Comparison of ENCODE assay signal across 10 mouse cellular contexts in the genomic region with DNA sequence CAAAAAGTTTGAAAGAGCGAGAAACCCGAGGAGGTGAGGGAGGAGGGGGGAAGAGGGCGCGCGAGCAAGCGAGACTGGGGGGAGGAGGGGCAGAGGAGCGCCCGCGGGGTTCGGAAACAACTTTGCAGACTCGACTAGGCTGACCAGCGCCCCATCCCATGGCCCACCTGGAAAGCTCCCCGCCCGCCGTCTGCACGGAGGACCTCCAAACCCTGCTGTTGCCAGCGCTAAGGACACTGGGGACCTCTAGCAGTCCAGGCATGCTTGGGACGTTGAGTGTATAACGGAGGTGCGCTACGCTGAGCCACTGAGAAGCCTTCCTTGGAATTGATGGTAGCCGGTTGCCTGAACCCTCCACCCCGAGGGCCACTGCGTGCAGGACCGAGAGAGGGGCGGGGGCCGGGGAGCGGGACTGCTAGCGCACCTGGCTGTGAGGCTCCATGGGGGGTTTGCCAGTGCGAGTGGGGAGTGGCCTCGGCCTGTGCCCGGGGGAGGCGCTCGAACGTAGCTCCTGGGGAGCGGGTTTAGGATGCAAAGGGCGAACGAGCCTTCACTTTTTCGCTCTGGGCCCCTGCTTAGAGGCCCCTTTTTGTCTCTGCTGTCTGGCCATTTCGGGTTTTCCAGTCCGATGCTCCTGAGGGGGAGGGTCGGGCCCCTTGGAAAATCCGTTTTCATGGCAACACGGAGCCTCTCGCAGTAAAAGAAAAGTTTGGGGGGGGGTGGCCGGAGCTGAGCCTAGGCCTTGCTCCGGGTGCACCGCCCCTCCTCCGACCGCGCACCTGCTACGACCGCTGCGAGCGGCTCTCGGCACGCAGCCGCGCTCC. TPM values are rescaled to one million over a fixed set of nuclear protein-coding genes. Genes with fewer than 3 reads are reported as not detected.
DNase-seq lines count a peak whose midpoint lies in the region; ATAC-seq and TF ChIP-seq lines count a peak whose summit lies in the region.
"Had no signal": no experiment of that assay in that cellular context is flagged by ENCODE, and none has a peak within 500 bp of the region (broad histone marks: within the 10 kb centered on the region; RNA-seq: fewer than 3 reads in every experiment).

No protein-coding gene starts in this region.

- WGBS in embryonic facial prominence, embryonic 13.5 days: 22% methylated on average over 55 of the region's 59 CpGs
- 21% methylated on average over 54 of the region's 59 CpGs for WGBS in intestine, postnatal 0 days

- peak; percentile 7 for DNase-seq in left cerebral cortex, postnatal 4 days
- DNase-seq in left cerebral cortex, adult 2 months (ENCODE audit: extremely low spot score in 1 of 2, low spot score in 2 of 2): no peak
- DNase-seq in retina, postnatal 1 day: peak; percentile 52
- DNase-seq in cerebellum, adult 11 months: no peak
- DNase-seq in adrenal gland, postnatal 25 days: no peak
- no peak for DNase-seq in right cerebral cortex, postnatal 14 days

- H3K27ac ChIP-seq in left cerebral cortex, adult 2 months: no peak overlapping the region
- no peak overlapping the region for H3K27ac ChIP-seq in embryonic facial prominence, embryonic 13.5 days
- H3K27ac ChIP-seq in intestine, postnatal 0 days (ENCODE audit: low read depth, low read length): no peak overlapping the region

- no peaks in the 10 kb centered on the region for H3K36me3 ChIP-seq in embryonic facial prominence, embryonic 13.5 days
- H3K36me3 ChIP-seq in intestine, postnatal 0 days (ENCODE audit: control insufficient read depth, insufficient read depth): no peaks in the 10 kb centered on the region

- no peak overlapping the region for H3K9ac ChIP-seq in embryonic facial prominence, embryonic 13.5 days
- no peak overlapping the region for H3K9ac ChIP-seq in intestine, postnatal 0 days (ENCODE audit: low read depth, low read length)

- intact Hi-C loops in left cerebral cortex, postnatal 4 days (cut with DNase I): no loop called here
- intact Hi-C loops in left cerebral cortex, adult 2 months (cut with DNase I): loop anchor here (10.0 kb wide), 1 partner anchor 349 kb away; no protein-coding TSS in a partner anchor

- H3K4me2 ChIP-seq in embryonic facial prominence, embryonic 13.5 days: peak overlapping the region; percentile 74
- peak overlapping the region; percentile 70 for H3K4me2 ChIP-seq in intestine, postnatal 0 days (replicated peaks; ENCODE audit: low read depth)

- TF ChIP-seq CTCF in left cerebral cortex, adult 2 months (IDR thresholded peaks at IDR 0.05): no peak
- no peak for TF ChIP-seq CTCF in intestine, postnatal 0 days (IDR thresholded peaks at IDR 0.05; ENCODE audit: low read depth)

- H3K4me3 ChIP-seq in left cerebral cortex, adult 2 months: no peak overlapping the region; the same call in 1 of the 2 replicates
- peak overlapping the region; percentile 47 for H3K4me3 ChIP-seq in embryonic facial prominence, embryonic 13.5 days
- H3K4me3 ChIP-seq in intestine, postnatal 0 days (ENCODE audit: low read depth, low read length): peak overlapping the region; percentile 40

- peaks cover 10% of the 10 kb centered on the region; the same call in 1 of the 2 replicates for H3K4me1 ChIP-seq in embryonic facial prominence, embryonic 13.5 days
- no peaks in the 10 kb centered on the region for H3K4me1 ChIP-seq in intestine, postnatal 0 days (replicated peaks; ENCODE audit: control insufficient read depth, insufficient read depth, low read length)

- no peaks in the 10 kb centered on the region for H3K9me3 ChIP-seq in embryonic facial prominence, embryonic 13.5 days
- H3K9me3 ChIP-seq in intestine, postnatal 0 days (ENCODE audit: control insufficient read depth): no peaks in the 10 kb centered on the region

- ATAC-seq in embryonic facial prominence, embryonic 13.5 days (ENCODE audit: insufficient number of reproducible peaks, insufficient read depth, low FRiP score, low TSS enrichment, low read depth): no peak
- no peak for ATAC-seq in intestine, postnatal 0 days

- H3K27me3 ChIP-seq in embryonic facial prominence, embryonic 13.5 days: peaks cover 97% of the 10 kb centered on the region
- peaks cover 60% of the 10 kb centered on the region for H3K27me3 ChIP-seq in intestine, postnatal 0 days (replicated peaks; ENCODE audit: control insufficient read depth, insufficient read depth, low read length)

RNA-seq across cellular contexts. Expression of a gene that starts 0.7 kb away (rescaled TPM):
- 1 to 10 TPM; 5.0 to 5.5 TPM for total RNA-seq in left cerebral cortex, postnatal 4 days (2021)
- total RNA-seq in left cerebral cortex, adult 2 months (2021): 1 to 10 TPM in 1 of 2 experiments, under 1 TPM in 1; 0.54 to 1.1 TPM
- polyA plus RNA-seq in embryonic facial prominence, embryonic 13.5 days (2015; fragmentation: Nextera tagmentation; extraction: Ambion mirVana): 0.10 and 0.17 TPM in 2 replicates
- 0.07 and 0.10 TPM in 2 replicates for polyA plus RNA-seq in intestine, postnatal 0 days (2015; fragmentation: Nextera tagmentation; extraction: Ambion mirVana)
- total RNA-seq in adrenal gland, postnatal 25 days (2021): not detected in 2 replicates
- total RNA-seq: common myeloid progenitor, adult 5-6 weeks; neutrophil, adult 5-6 weeks had no signal

Comparison
In these comparisons a context has a peak if more than half of its experiments do, and no peak if none do; other contexts are left out.
1. DNase-seq: peak in left cerebral cortex, postnatal 4 days (single experiment) and retina, postnatal 1 day (single experiment); none in left cerebral cortex, adult 2 months (0 of 2), cerebellum, adult 11 months (single experiment), adrenal gland, postnatal 25 days (single experiment) and right cerebral cortex, postnatal 14 days (single experiment).